Mouse (Mus musculus) splenic B cell, adult 2 months (primary cell): Measurements from ENCODE around the gene Gm13305.
"Not testable (repeated sequence)": the region's sequence is repeated elsewhere in the genome, so short reads cannot be mapped to it uniquely, and the experiment has no call there.

Source experiments
- DNase-seq: peaks from one replicate; pipeline ENCODE4 v3.0.0-alpha.2; 2011; ENCODE audit warnings: low read depth, low spot score
- H3K27me3 ChIP-seq: 2 replicates; pipeline ENCODE4 v1.6.1; 2012; ENCODE audit warnings: mild to moderate bottlenecking, low read length, moderate library complexity, mixed read lengths; ENCODE audit not compliant: control insufficient read depth, poor library complexity, insufficient read depth, severe bottlenecking
- H3K36me3 ChIP-seq: 2 replicates; pipeline ENCODE4 v1.6.1; 2012; ENCODE audit warnings: mild to moderate bottlenecking, low read length, moderate library complexity, mixed read lengths; ENCODE audit not compliant: control insufficient read depth, poor library complexity, insufficient read depth, severe bottlenecking

The Gm13305 gene

DNA sequence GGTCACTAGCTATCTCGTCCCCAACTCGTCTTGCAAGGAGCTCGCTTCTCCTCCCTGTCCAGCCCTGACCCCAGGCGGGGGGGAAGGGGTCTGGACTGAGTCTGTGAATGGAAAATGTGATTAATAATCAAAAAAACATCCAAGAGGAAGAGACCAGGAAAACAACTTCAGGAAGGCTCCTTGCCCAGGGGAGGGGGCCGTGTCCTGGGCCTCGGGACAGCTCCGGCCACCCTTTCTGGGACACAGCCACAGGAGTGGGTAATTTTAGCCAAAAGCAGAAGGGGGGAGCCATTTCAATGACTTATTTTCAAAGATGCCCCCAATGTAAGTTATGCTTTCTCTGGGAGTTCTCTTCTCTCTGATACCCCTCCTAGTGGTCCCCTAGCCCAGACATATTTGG lies at the start of gene Gm13305:
Gm13305 (minus strand) TSS at position 101 of the 400 bp plus-strand sequence.
- not testable (repeated sequence) for DNase-seq, H3K36me3 ChIP-seq, H3K27me3 ChIP-seq

DNA sequence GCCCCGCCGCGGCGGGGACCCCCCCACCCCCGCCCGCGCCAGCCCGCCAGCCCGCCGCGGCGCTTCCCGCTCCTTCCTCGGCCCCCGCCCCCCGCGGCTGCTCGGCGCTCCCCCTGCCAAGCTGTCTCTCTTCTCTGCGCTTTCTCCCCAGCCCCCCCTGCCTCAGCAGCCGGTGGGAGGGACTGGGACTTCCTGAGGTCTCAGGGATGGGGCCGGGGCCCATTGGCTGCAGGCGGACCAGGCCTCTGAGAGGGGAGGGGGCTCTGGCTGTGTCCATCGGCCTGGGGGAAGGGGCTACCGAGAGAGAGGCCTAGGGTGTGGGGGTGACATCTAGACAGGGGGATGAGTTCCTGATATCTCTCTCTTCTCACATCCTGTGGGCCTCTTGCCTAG lies 16.6 kb upstream of the Gm13305 start:
- not testable (repeated sequence) for H3K27me3 ChIP-seq, DNase-seq, H3K36me3 ChIP-seq

DNA sequence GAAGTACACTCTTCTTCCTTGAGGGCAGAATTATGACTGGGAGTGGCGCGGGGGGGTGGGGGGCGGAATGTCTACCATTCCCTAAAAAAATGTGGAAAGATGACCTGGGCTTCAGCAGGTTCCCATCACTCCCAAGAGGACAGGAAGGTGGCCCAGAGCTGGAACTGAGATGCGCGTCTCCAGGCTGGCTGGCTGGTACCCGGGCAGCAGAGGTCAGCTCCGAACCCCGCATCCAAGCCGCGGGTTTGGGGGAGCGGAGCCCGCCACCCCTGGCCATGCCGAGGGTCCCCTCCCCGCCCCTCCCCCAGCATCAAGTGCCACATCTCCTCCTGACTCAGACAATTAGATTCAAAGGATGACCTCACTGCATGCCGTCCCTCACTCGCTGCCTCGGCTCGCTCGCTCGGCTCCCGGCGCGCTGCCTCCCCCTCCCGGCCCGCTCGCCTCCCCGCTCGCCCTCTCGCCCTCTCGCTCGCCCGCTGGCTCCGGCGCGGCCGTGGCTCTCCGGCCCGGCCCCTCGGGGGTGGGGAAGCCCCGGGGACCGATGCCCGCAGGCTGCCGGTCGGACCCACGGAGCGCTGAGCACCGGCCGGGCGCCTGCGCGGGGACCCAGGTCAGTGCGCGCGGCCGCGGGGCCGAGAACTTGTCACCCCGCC lies 16.0 kb upstream of the Gm13305 start:
- H3K36me3 ChIP-seq: not testable (repeated sequence)

DNA sequence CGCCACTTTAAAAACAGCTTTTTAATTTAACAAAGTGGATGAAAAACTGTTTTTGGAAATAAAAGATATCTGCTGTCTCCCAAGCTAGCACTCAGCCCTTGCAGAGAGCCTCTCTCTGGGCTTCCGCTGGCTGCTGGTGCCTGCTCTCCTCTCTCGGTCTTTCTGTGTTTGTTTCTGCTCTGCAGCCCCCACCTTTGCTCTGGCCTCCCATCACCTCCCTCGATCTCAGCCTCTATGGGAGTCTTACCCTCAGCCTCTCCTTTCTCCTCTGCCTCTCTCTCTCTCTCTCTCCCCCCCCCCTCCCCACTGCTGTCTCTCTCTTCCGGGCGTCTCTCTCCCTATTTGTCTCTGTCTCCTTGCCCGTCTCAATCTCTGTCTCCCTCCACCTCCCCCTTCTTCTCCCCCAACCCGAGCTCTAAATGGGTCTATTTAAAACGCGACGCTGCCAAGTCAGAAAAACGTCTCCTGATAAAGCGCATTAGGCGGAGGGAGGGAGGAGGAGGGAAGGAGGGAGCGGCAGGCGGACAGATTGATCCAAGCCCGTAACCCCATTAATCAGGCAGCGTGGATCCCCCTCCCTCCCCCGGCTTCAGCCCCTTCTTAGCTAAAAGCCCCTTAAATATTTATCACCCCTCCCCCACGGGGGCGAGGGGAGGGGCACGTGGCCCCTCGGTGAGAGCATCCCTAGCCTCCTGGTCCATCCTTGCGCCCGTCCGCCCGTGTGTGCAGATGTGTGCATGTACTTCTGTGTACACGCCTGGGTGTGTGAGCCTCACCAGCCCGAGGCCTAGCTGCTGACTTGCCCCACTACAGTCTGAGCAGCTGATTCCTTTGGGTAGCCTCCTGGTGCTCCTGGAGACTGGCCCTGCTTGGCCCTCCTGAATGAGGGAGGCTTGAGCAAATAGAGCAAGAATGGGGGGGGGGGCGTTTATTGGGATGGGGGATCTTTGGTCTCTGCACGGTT lies 15.1 kb upstream of the Gm13305 start:
- H3K36me3 ChIP-seq, DNase-seq, H3K27me3 ChIP-seq: not testable (repeated sequence)

More for the DNA sequence above, 16.0 kb upstream of the Gm13305 start:
- not testable (repeated sequence) for DNase-seq, H3K27me3 ChIP-seq

DNA sequence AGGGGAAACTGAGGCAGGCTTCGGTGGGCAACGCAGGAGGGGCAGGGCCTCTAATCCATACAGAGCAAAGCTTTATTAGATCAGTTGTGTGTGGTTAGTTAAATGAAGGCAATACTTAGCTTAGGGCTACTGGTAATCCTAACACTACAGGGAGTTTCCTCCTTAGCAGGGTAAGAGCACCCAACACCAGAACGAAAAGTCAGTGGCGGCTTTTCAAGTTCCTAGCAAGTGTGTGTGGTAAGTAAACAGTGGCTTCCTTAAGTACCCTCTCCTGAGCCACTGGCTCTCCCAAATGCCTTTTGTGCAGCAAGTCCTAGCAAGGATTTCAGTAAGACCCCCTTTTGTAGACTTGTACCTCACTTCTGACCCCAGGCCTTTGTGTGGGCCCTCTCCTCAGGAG lies 9.8 kb upstream of the Gm13305 start:
- not testable (repeated sequence) for DNase-seq, H3K36me3 ChIP-seq, H3K27me3 ChIP-seq

DNA sequence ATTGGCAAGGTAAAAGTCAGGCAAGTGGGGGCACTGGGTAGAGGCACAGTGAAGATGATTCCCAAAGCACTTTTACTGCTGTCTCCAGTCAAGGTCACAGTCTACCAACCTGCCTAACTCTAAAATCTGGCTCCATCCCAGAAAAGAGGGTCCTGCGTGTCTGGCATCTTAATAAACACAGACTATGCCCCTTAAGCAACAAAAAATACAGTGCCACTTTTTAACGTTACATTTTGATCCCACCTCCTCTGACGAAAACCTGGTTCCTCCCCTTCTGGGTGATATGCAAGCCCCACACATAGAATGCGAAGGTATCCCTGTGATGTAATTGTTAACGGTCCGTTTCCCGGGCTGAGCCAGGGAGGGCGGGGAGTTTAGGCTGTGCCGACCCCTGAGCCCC lies 15.3 kb downstream of the Gm13305 start, which contains the start of gene Gm13306:
Gm13306 (plus strand) TSS at position 301 of the 400 bp plus-strand sequence.
- DNase-seq, H3K27me3 ChIP-seq, H3K36me3 ChIP-seq: not testable (repeated sequence)

DNA sequence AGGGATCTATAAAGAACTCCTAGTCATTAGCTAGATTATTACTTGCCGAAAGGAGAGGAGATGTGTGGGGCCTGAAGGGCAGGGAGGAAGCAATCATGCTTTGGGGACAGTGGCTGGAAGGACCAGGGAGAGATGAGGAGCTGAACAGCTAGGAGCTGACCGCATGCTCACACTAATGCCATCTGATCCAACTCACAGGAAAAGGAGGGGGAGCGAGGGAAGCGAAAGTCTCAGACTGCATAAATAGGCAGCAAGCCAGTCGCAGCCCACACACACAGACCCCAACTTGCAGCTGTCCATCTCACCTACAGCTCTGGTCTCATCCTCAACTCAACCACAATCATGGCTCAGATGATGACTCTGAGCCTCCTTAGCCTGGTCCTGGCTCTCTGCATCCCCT lies 53.9 kb downstream of the Gm13305 start, which contains the start of gene Gm13304:
Gm13304 (plus strand) TSS at position 301 of the 400 bp plus-strand sequence.
- H3K36me3 ChIP-seq, DNase-seq, H3K27me3 ChIP-seq: not testable (repeated sequence)
